Mouse (Mus musculus) testis, adult 2 months (tissue): Measurements from ENCODE around the gene Fbxw24.

Experiments
- CTCF ChIP-seq: fragments of 200-500 bp; IDR thresholded peaks from 2 replicates; pipeline ENCODE4 v1.5.1; 2012; ENCODE audit warnings: low read depth, mild to moderate bottlenecking, inconsistent platforms, low read length, moderate library complexity; ENCODE audit not compliant: control insufficient read depth, insufficient read depth, insufficient replicate concordance
- POLR2A ChIP-seq: fragments of 200-500 bp; IDR thresholded peaks from 2 replicates; pipeline ENCODE4 v1.6.1; 2012; ENCODE audit warnings: low read depth, mild to moderate bottlenecking, inconsistent platforms, low read length, moderate library complexity; ENCODE audit not compliant: control insufficient read depth

DNA sequence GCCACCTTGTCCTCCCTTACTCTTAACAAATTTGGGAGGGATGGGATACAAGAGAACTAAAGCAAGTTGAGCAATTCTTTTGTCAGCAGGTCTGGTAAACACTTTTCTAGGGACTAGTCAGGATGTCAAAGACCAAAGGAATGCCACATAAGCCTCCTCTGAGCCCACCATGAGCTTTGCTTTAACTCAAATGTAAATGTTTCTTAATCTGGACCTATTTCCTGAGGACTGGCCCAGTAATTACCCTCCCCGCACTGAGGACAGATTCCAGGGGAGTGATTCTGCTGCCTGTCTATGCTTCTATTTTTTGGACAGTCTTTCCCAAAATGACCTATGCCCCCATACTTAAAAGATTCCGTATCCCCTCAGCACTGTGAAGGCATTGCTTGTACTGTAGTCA, 31.0 kb downstream of the Fbxw24 start:
- TF ChIP-seq POLR2A (no peak), CTCF (no peak)
